Mouse (Mus musculus) mesoderm, embryonic 11.5 days (tissue): ENCODE results near the gene Padi3.
A peak's percentile ranks its signal among the peaks of the same experiment; 100 is the strongest.

Experiments
- DNase-seq: peaks from one replicate; pipeline ENCODE4 v3.0.0-alpha.2; 2012; ENCODE audit warnings: low read depth, low spot score

The Padi3 gene

GRCm38 (mm10) chr4:140815996-140816917, 5.8 kb upstream of the Padi3 start:
- peak; percentile 26 for DNase-seq

GRCm38 (mm10) chr4:140815496-140815895, 5.0 kb upstream of the Padi3 start:
- DNase-seq: no peak

- DNase-seq: no peak
Observed at GRCm38 (mm10) chr4:140814241-140815225, 4.1 kb upstream of the Padi3 start.

- no peak for DNase-seq
Observed at GRCm38 (mm10) chr4:140813358-140814185, 3.1 kb upstream of the Padi3 start.

- no peak for DNase-seq
Observed at GRCm38 (mm10) chr4:140812609-140813008, 2.2 kb upstream of the Padi3 start.

GRCm38 (mm10) chr4:140812191-140812590, 1.7 kb upstream of the Padi3 start:
- DNase-seq: no peak

GRCm38 (mm10) chr4:140809118-140809517, 1.3 kb downstream of the Padi3 start:
- no peak for DNase-seq

- no peak for DNase-seq
Observed at GRCm38 (mm10) chr4:140804601-140805000, 5.8 kb downstream of the Padi3 start.

GRCm38 (mm10) chr4:140801364-140801763, 9.1 kb downstream of the Padi3 start:
- no peak for DNase-seq

GRCm38 (mm10) chr4:140796786-140797185, 13.7 kb downstream of the Padi3 start:
- no peak for DNase-seq

GRCm38 (mm10) chr4:140794678-140795077, 15.8 kb downstream of the Padi3 start:
- no peak for DNase-seq

- no peak for DNase-seq
Observed at GRCm38 (mm10) chr4:140793795-140794194, 16.7 kb downstream of the Padi3 start.

GRCm38 (mm10) chr4:140792584-140792983, 17.9 kb downstream of the Padi3 start:
- no peak for DNase-seq

- DNase-seq: no peak
Observed at GRCm38 (mm10) chr4:140791071-140791470, 19.4 kb downstream of the Padi3 start.

- no peak for DNase-seq
Observed at GRCm38 (mm10) chr4:140789983-140790382, 20.5 kb downstream of the Padi3 start.

- peak; percentile 74 for DNase-seq
Observed at GRCm38 (mm10) chr4:140788983-140789382, 21.5 kb downstream of the Padi3 start.

GRCm38 (mm10) chr4:140788264-140788663, 22.2 kb downstream of the Padi3 start:
- no peak for DNase-seq

- no peak for DNase-seq
Observed at GRCm38 (mm10) chr4:140787414-140787813, 23.0 kb downstream of the Padi3 start.

GRCm38 (mm10) chr4:140785217-140785616, 25.2 kb downstream of the Padi3 start:
- DNase-seq: no peak

GRCm38 (mm10) chr4:140784292-140784945, 26.0 kb downstream of the Padi3 start:
- no peak for DNase-seq

- DNase-seq: no peak
Observed at GRCm38 (mm10) chr4:140782821-140783220, 27.6 kb downstream of the Padi3 start.
